Mouse (Mus musculus) cerebellum, adult 2 months (tissue): ENCODE results near the gene Apon.

Experiments
- CTCF ChIP-seq: fragments of 200-500 bp; IDR thresholded peaks from 2 replicates; pipeline ENCODE4 v1.5.1; 2011; ENCODE audit warnings: low read depth, mild to moderate bottlenecking, control low read depth, low read length, moderate library complexity, borderline replicate concordance; ENCODE audit not compliant: insufficient read depth
- POLR2A ChIP-seq: fragments of 200-500 bp; IDR thresholded peaks from 2 replicates; pipeline ENCODE4 v1.6.1; 2011; ENCODE audit warnings: low read length, control low read depth, borderline replicate concordance; ENCODE audit not compliant: insufficient read depth

DNA sequence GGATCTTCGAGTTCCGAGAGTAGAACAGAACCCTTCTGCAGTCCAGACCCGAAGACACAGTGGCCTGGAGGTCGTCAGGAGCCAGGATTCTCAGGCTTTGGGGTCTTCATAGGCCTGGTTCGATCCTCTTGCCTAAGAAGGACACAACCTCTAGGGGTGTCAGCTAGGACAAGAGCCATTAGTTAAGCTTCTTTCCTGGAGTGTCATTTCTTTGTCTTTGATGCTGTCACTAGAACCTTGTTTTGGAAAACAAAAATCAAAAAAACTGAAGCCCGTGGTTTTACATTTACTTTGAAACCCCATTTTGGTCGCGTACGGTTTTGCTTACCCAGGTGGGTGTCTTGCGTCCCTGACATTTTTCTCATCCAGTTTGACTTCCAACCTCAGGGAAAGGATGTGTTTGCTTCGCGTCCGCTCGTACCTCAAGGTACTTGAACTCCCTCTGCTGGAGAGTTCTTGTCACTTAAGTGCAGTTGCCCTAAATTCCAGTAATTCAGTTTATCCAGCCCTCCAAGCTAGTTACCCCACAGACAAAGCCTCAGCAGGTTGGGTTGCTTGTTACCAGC is 21.4 kb upstream of the Apon start:
- TF ChIP-seq CTCF (peak; percentile 77), POLR2A (no peak)
